Mouse (Mus musculus) limb, embryonic 11.5 days (tissue): Measurements from ENCODE around the gene 1700024G13Rik. TPM values are rescaled to one million over a fixed set of nuclear protein-coding genes. Genes with fewer than 3 reads are reported as not detected.

ENCODE experiments used
- polyA plus RNA-seq: library from polyadenylated mRNA; unstranded; fragments of >200 nt; fragmentation: Nextera tagmentation; extraction: Ambion mirVana; gene quantifications from 2 replicates; pipeline ENCODE4 v1.2.1, GENCODE M21; 2014

Gene 1700024G13Rik
- polyA plus RNA-seq, 1 experiment from 2014 or later, result not detected

Other genes starting within 250 kb of the 1700024G13Rik start
- not detected in 2 replicates for gene Msmb, start 246.4 kb downstream of the 1700024G13Rik start, polyA plus RNA-seq
- gene Ncoa4, start 228.5 kb downstream of the 1700024G13Rik start, polyA plus RNA-seq, result 82.5 and 83.2 TPM in 2 replicates
- gene Timm23, start 186.5 kb downstream of the 1700024G13Rik start, polyA plus RNA-seq, result 310 and 333 TPM in 2 replicates
- 62.4 and 76.0 TPM in 2 replicates for gene Parg, start 186.4 kb downstream of the 1700024G13Rik start, polyA plus RNA-seq
- 17.6 and 18.8 TPM in 2 replicates for gene Ogdhl, start 66.4 kb downstream of the 1700024G13Rik start, polyA plus RNA-seq
- 0.08 TPM in 1 of 2 replicates, not detected in the other for gene Slc18a3, start 76.5 kb upstream of the 1700024G13Rik start, polyA plus RNA-seq
- not detected in 2 replicates for gene Chat, start 77.6 kb upstream of the 1700024G13Rik start, polyA plus RNA-seq
- 26.5 and 28.2 TPM in 2 replicates for gene Ercc6, start 125.1 kb upstream of the 1700024G13Rik start, polyA plus RNA-seq
- 0.16 TPM in 1 of 2 replicates, not detected in the other for gene Prrxl1, start 211.0 kb upstream of the 1700024G13Rik start, polyA plus RNA-seq